In the genomic region with DNA sequence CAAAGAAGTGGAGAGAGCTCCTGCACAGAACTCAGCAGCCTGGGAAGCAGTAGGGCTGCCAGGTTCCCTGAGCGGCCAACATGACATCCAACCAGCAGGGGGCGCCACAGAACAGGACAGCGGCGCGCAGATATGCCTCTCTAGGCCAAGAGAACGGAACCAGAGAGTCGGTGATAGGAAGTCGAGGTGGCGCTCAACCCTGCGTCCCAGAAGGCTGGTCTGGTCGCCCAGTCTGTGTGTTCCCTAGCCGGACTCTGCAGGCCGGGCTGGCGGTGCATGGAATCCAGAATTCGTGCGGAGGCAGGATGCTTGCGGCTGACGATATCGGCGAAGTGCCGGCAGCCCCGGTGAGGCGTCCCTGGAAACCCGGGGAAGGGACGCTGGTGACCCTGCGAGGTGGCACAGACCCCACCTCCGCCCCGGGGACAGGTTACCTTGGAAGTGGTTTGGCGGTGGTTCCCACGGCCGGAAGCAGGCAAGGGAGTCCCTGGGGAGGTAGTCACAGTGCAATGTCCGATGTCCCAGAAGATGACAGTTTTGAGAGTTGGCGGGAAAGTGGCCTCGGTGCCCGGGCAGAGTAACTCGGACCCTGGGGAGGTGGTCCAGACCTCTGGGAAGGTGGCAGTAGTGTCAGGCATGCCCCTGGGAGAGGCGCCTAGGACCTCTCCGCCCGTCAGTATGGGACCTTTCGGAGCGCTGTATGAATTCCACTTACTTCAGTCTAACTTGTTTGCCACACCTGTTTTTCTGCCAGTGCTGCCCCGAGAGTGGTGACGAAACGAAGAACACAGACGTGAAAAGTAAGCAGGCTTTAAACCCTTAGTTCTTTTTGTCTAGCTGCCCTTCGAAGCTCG, we compare ENCODE assay signal across 8 mouse cellular contexts. TPM values are rescaled to one million over a fixed set of nuclear protein-coding genes. Genes with fewer than 3 reads are reported as not detected.
A peak's percentile ranks its signal among the peaks of the same experiment; 100 is the strongest.
DNase-seq lines count a peak whose midpoint lies in the region; ATAC-seq and TF ChIP-seq lines count a peak whose summit lies in the region.

A gene (plus strand): TSS at position 176 of the 854 bp plus-strand sequence.

- peak; percentile 100 for TF ChIP-seq CTCF in gastrocnemius, adult 2 months (IDR thresholded peaks at IDR 0.05)
- TF ChIP-seq CTCF in hindbrain, postnatal 0 days (IDR thresholded peaks at IDR 0.05; ENCODE audit: low read depth) = peak; percentile 100
- peak; percentile 100 for TF ChIP-seq CTCF in left cerebral cortex, adult 2 months (IDR thresholded peaks at IDR 0.05)

- H3K27me3 ChIP-seq in hindbrain, postnatal 0 days (ENCODE audit: insufficient read depth, low read length) = no peaks in the 10 kb centered on the region

- H3K4me2 ChIP-seq in hindbrain, postnatal 0 days (ENCODE audit: low read depth, low read length) = peak within 1 kb of the TSS; percentile 81

- H3K27ac ChIP-seq in gastrocnemius, adult 2 months = peak within 1 kb of the TSS; percentile 91
- peak within 1 kb of the TSS; percentile 77; the same call in 1 of the 2 replicates for H3K27ac ChIP-seq in hindbrain, postnatal 0 days
- H3K27ac ChIP-seq in left cerebral cortex, adult 2 months = peak within 1 kb of the TSS; percentile 85

- 3% methylated on average over 47 of the region's 47 CpGs for WGBS in hindbrain, postnatal 0 days

- no peaks in the 10 kb centered on the region for H3K9me3 ChIP-seq in hindbrain, postnatal 0 days (ENCODE audit: low read length)

- peak; percentile 97 for DNase-seq in ZHBTc4 (ENCODE audit: low read depth, low spot score)
- peak; percentile 95 for DNase-seq in gastrocnemius, adult 2 months
- DNase-seq in hindbrain, postnatal 0 days (ENCODE audit: low spot score) = peak; percentile 96
- DNase-seq in left cerebral cortex, adult 2 months (ENCODE audit: extremely low spot score in 1 of 2, low spot score in 2 of 2) = peak; percentile 92 to 98
- DNase-seq in right cerebral cortex, adult 2 months (ENCODE audit: low spot score in 2 of 2) = peak; percentile 97 to 99
- peak; percentile 97 for DNase-seq in urinary bladder, postnatal 14 days (ENCODE audit: low spot score)

- peak within 1 kb of the TSS; percentile 78 for H3K9ac ChIP-seq in hindbrain, postnatal 0 days (replicated peaks; ENCODE audit: low read length)

- intact Hi-C loops in gastrocnemius, adult 2 months (cut with DNase I) = loop anchor here (1.0 kb wide), 1 partner anchor 75 kb away; no protein-coding TSS in a partner anchor
- intact Hi-C loops in left cerebral cortex, adult 2 months (cut with DNase I) = no loop called here

- peaks cover 8% of the 10 kb centered on the region for H3K4me1 ChIP-seq in hindbrain, postnatal 0 days (ENCODE audit: insufficient read depth, low read length)

- H3K4me3 ChIP-seq in gastrocnemius, adult 2 months = peak within 1 kb of the TSS; percentile 94
- peak within 1 kb of the TSS; percentile 84 for H3K4me3 ChIP-seq in hindbrain, postnatal 0 days (ENCODE audit: low read length)
- peak within 1 kb of the TSS; percentile 90 for H3K4me3 ChIP-seq in left cerebral cortex, adult 2 months

- peak; percentile 86 for ATAC-seq in common myeloid progenitor, adult 5-6 weeks (replicated peaks; ENCODE audit: low read depth, poor library complexity, severe bottlenecking)
- ATAC-seq in hindbrain, postnatal 0 days = peak; percentile 90
- ATAC-seq in megakaryocyte, adult 5-6 weeks (ENCODE audit: poor library complexity, severe bottlenecking) = peak; percentile 93

- no peaks in the 10 kb centered on the region for H3K36me3 ChIP-seq in hindbrain, postnatal 0 days (ENCODE audit: insufficient read depth, low read length)

RNA-seq across cellular contexts. Expression of the gene that starts here (rescaled TPM):
- total RNA-seq in common myeloid progenitor, adult 5-6 weeks (2017) = 22.5 and 23.4 TPM in 2 replicates
- total RNA-seq in gastrocnemius, adult 2 months (2021) = 1 to 10 TPM; 7.9 to 8.1 TPM
- total RNA-seq in hindbrain, postnatal 0 days (2014; rRNA removed) = 22.6 and 26.5 TPM in 2 replicates
- 24.0 and 26.4 TPM in 2 replicates for polyA plus RNA-seq in hindbrain, postnatal 0 days (2015; fragmentation: Nextera tagmentation; extraction: Ambion mirVana)
- 10 to 100 TPM; 21.8 to 25.5 TPM for total RNA-seq in left cerebral cortex, adult 2 months (2021)
- 11.9 and 14.2 TPM in 2 replicates for total RNA-seq in megakaryocyte, adult 5-6 weeks (2015)
- total RNA-seq in megakaryocyte, adult 5-6 weeks (2017) = 12.0 and 16.3 TPM in 2 replicates

Comparison
In these comparisons a context has a peak if more than half of its experiments do, and no peak if none do; other contexts are left out.
1. Peak in every context shown above with its lines: DNase-seq, ATAC-seq, H3K4me3 ChIP-seq and H3K27ac ChIP-seq.